Mouse (Mus musculus) bone marrow macrophage, adult 2 months (primary cell): Measurements from ENCODE around the gene Pcyt2.

Source experiments
- CTCF ChIP-seq: IDR thresholded peaks from 2 replicates; pipeline ENCODE4 v1.5.1; 2012; ENCODE audit warnings: low read depth, mild to moderate bottlenecking, low read length, moderate library complexity
- POLR2A ChIP-seq: IDR thresholded peaks from 2 replicates; pipeline ENCODE4 v1.6.1; 2012; ENCODE audit warnings: mild to moderate bottlenecking, low read depth, low read length, borderline replicate concordance

GRCm38 (mm10) chr11:120613976-120614375, 3.8 kb downstream of the Pcyt2 start:
- TF ChIP-seq POLR2A = no peak
- TF ChIP-seq CTCF = no peak
